Mouse (Mus musculus) urinary bladder, postnatal 14 days (tissue): ENCODE results near the gene Dnm1l.
A peak's percentile ranks its signal among the peaks of the same experiment; 100 is the strongest.
"Not testable (repeated sequence)": the region's sequence is repeated elsewhere in the genome, so short reads cannot be mapped to it uniquely, and the experiment has no call there.

Experiments used
- DNase-seq: peaks from one replicate; pipeline ENCODE4 v3.0.0; 2021; ENCODE audit warnings: low spot score

The Dnm1l gene

DNA sequence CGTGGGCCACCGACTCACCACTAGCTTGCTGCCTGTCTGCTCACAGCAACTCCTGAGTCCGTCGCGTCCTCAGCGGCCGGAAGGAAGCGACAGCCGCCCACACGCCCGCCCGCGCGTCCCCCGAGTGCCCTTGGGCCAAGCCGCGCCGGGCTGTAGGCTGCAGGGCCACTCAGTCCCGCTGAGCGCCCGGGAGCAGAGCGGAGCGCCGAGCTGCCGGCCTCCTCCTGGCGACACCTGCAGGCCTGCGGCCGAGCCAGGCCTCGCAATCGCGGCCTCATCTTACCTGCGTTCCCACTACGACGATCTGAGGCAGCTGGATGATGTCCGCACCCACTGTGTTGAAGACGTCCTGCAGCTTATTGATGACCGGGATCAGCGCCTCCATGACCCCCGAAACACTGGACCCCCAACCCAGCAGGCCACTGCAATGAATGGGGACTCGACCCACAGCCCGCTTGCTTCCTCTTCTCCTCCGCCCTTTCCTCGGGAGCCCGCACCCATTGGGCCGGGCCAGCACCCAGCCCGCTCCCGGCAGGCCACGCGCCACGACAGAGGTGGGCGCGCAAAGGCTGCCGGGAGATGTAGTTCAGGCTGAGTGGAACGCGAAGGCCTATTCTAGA is at the start of gene Dnm1l:
Gene Dnm1l (minus strand): TSS at position 479 of the 620 bp plus-strand sequence.
- DNase-seq = peak; percentile 93

DNA sequence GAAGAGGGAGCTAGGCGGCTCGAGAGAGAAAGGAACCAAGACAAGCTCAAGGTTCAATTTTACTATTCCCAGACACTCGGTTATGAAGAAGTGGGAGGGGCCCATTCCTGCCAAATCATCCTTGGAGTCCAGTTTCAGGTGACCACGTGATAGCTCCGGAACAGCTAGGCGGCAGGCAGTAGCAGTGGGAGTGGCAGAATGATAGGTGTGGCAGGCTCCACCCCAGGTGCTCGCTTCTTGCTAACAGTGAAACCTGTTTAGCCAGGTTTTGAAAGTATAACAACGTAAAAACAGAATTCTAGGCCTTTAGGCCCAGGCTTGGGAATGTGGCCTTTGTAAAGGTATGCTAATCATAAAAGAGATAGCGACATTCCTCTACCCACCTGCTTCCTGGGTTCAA is 8.5 kb upstream of the Dnm1l start:
- peak; percentile 10 for DNase-seq

DNA sequence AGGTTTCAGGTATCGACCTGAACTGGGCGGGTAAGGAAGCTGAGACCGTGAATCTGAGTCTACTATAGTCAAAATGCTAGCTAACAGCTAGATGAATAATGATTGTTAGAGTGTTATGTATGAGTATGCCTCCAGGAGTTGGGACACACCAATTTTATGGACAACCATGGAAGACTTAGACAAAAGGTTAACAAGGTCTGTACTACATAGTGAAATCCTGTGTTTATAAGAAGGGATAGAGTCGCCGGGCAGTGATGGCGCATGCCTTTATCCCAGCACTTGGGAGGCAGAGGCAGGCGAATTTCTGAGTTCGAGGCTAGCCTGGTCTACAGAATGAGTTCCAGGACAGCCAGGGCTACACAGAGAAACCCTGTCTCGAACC is 333 bp upstream of the Dnm1l start:
- DNase-seq = not testable (repeated sequence)

DNA sequence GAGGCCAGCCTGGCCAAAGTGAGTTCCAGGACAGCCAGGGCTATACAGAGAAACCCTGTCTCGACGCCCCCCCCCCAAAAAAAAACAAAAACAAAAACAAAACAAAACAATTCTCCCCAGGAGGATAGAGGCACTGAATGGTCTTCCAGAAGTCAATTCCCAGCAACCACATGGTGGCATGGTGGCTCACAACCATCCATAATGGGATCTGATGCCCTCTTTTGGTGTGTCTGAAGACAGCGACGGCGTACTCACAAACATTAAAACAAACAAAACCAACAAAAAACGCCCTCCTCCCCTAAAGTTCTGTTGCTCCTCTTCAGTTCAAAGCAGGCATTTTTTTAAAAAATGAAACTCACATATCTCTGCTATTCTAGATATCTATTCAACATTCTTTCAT is 851 bp downstream of the Dnm1l start:
- no peak for DNase-seq

DNA sequence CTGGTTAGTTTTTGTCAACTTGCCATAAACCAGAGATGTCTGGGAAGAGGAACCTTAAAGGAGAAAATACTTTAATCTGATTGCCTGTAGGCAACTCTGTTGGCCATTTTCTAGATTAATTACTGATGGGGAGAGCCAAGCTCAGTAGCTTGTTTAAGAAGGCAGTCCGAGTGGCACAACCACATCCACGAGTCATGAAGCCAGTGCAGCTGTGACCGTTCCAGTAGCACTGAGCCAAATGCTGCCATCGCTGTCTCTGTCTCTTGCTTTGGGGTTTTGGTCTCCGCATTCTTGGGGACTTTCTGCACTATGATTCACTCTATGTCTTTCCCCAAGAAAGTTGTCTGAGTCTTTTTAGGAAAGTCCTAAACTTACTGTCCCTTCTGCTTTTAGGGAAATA is 12.3 kb downstream of the Dnm1l start:
- DNase-seq = no peak

DNA sequence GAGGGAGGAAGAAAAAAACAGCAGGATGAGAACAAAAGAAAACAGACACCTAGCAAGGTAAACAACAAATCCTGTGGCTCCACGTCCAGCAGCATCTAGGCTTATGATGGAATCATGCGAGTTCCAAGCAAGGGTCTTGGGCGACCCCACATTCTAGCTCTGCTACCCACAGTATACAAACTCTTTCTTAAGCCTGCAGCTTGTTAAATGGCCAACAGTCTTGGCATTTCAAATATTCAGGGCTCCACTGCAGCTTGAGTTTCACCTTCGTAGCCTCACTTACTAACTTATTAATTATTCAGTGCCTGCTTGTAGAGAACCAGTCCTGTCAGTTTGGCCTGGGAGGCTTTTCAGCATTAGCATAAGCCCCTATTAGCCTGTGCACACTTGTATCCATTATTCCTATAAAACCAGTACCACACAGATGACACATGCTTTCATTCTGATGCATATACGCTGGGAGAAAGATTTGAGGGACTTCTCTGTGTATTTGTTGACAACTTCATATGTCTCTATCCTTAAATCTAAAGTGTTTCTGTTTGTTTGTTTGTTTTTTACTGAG is 32.9 kb downstream of the Dnm1l start:
- DNase-seq = no peak

DNA sequence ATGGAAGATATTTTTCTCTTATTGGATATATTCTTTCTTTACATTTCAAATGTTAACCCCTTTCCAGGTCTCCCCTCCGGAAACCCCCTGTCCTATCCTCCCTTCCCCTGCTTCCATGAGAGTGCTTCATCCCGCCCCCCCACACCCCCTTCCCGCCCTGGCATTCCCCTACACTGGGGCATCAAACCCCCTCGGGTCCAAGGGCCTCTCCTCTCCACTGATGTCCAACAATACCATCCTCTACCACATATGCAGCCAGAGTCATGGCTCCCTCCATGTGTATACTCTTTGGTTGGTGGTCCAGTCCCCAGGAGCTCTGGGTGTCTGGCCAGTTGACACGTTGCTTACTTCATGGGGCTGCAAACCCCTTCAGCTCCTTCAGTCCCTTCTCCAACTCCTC is 47.4 kb downstream of the Dnm1l start:
- no peak for DNase-seq

DNA sequence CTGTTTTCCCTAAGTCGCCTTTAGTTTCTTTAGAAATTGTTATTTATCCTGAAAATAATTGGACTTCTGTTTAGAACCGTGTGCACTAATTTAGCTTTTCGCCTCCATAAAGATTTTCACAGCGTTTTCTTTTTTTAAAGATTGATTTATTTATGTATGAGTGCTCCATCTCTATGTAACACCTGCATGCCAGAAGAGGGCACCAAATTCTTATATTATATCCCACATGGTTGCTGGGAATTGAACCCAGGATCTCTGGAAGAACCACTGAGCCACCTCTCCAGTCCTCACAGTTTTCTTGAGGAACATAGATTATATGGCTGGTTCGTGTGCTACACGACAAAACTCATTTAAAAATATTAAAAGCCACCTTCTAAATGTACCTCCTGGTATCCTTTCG is 54.9 kb downstream of the Dnm1l start:
- DNase-seq = no peak

DNA sequence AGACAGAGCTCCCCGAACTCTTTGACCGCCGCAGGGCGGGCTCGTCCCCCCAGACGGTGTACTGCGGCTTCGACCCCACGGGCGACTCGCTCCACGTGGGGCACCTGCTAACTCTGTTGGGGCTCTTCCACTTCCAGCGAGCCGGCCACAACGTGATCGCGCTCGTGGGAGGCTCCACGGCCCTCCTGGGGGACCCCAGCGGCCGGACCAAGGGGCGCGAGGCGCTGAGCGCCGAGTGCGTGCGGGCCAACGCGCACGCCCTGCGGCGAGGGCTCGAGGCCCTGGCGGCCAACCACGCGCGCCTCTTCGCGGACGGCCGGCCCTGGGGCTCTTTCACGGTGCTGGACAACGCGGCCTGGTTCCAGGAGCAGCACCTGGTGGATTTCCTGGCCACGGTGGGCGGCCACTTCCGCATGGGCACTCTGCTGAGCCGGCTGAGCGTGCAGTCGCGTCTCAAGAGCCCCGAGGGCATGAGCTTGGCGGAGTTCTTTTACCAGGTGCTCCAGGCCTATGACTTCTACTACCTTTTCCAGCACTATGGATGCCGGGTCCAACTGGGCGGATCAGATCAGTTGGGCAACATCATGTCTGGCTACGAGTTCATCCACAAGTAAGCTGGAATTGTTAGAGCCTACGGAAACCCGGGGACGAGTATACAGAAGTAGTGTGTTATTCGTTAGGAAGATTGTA is 55.5 kb downstream of the Dnm1l start:
- peak; percentile 52 for DNase-seq

DNA sequence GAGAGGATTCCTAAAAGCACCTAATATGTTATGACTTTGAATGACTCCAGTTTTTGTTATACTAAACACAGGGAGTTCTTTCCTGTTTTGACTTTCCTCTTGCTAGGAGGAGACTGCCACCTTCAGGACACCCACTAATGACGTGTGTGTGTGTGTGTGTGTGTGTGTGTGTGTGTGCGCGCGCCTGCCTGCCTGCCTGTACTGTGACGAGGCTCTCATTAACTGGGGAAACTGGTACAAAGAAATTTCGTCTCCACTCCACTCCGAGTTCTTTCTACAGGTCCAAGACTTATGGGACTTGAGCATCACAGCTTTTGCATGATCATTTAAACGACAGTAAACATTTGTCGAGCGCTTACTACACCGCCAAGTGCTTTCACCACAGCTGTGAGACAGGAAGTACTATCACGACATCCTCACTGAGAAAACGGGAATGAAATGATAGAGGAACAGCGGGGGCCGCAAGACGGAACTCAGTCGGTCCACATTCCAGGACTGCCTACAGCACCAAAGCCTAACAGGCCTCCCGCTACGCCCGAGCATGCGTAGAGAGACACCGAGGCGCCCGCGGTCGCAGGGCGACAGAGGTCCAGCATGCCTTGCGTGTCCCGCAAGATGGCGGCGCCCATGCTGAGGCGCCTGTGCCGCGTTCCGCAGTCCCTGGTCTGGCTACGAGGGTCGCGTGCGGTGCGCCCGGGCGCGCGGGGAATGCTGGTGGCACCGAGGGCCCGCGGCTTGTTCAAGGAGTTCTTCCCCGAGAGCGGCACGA is 56.2 kb downstream of the Dnm1l start, which contains the start of gene Yars2:
Gene Yars2 (plus strand): TSS at position 597 of the 769 bp plus-strand sequence.
- DNase-seq = peak; percentile 93

DNA sequence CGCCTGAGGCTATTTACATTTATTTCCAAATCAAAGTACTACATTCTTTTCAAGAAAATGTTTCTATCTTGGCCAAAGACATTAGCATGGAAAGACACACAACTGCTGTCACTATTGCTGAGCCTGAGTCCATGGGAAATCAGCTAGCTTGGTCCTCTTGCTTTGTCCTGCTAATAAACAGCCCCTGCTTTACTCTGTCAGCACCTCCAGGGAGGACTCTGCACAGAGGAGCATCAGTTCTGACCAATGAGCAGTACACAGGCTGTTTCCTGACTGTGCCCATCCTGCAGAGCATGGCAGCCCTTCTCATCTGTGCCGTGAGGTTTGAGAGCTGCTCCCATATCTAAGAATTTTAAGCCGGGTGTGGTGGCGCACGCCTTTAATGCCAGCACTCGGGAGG is 85.0 kb downstream of the Dnm1l start:
- DNase-seq = no peak

DNA sequence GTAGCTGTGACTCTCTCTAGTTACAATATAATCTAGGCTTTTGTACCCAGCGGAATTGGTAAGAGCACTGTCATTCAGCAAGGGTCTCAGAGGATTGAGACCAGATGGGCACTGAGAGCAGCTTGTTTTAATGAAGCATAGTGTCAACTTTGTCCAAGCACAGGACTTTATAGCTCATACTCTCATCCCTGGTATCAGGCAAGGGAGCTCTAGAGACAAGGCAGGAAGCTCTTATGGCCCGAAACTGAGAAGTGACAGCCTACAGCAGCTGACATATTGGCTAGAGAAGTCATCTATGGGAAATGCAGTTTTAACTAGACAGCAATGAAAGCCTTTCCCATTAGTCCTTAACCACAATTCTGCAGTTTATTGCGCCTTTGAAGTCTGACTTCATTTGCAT is 85.8 kb downstream of the Dnm1l start:
- no peak for DNase-seq

DNA sequence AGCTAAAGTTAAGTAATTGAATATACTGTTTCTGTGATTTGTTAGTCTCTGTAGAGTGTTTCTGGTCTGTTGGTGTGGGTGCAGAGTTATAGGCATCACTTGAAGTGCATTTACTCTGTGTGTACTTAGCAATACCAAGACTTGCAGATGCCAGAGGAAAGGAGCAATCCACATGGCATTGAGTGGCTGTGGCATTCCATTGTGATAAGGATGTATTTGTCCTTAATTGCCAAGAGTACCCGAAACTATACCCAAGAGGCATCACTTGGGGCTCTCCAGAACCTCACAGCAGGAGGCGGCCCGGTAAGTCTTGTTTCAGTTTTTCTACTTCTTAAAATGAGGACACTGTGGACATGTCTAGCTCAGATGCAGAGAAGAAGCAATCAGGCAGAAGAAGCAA is 96.3 kb downstream of the Dnm1l start:
- no peak for DNase-seq
